Mouse (Mus musculus) E14TG2a.4 (cell line): ENCODE results near the gene Acp1.

Experiments
- H3K27me3 ChIP-seq: 2 replicates; pipeline ENCODE4 v1.6.1; 2014; ENCODE audit warnings: low read length, control low read depth; ENCODE audit not compliant: insufficient read depth
- H3K36me3 ChIP-seq: 2 replicates; pipeline ENCODE4 v1.6.1; 2014; ENCODE audit warnings: low read length, control low read depth; ENCODE audit not compliant: insufficient read depth
- H3K4me1 ChIP-seq: replicated peaks from 2 replicates; pipeline ENCODE4 v1.6.1; 2014; ENCODE audit warnings: low read depth, low read length, control low read depth
- H3K4me3 ChIP-seq: replicated peaks from 2 replicates; pipeline ENCODE4 v1.5.1; 2014; ENCODE audit warnings: mild to moderate bottlenecking, low read length
- H3K9me3 ChIP-seq: 2 replicates; pipeline ENCODE4 v1.6.1; 2014; ENCODE audit warnings: low read length, control low read depth
- CTCF ChIP-seq: conservative IDR thresholded peaks from 2 replicates; pipeline ENCODE4 v1.5.1; 2014; ENCODE audit warnings: low read length
- NANOG ChIP-seq: IDR thresholded peaks from 2 replicates; pipeline ENCODE4 v1.6.1; 2014; ENCODE audit warnings: borderline replicate concordance, low read length, mixed read lengths
- POU5F1 ChIP-seq: IDR thresholded peaks from 2 replicates; pipeline ENCODE4 v1.6.1; 2014; ENCODE audit warnings: low read length, borderline replicate concordance

Acp1 gene

GRCm38 (mm10) chr12:30912048-30912381, 626 bp upstream of the Acp1 start:
- H3K9me3 ChIP-seq: no peaks in the 10 kb centered on the region
- peak overlapping the region; percentile 93 for H3K4me3 ChIP-seq
- peaks cover 4% of the 10 kb centered on the region; the same call in 1 of the 2 replicates for H3K27me3 ChIP-seq
- H3K36me3 ChIP-seq: 0 out of 2 replicates have a peak, but pooled peaks cover 5% of the 10 kb centered on the region
- peaks cover 16% of the 10 kb centered on the region for H3K4me1 ChIP-seq
- TF ChIP-seq CTCF (no peak), POU5F1 (no peak), NANOG (no peak)

GRCm38 (mm10) chr12:30910860-30911259, 529 bp downstream of the Acp1 start:
- H3K4me3 ChIP-seq: peak overlapping the region; percentile 93
- H3K4me1 ChIP-seq: peaks cover 16% of the 10 kb centered on the region
- TF ChIP-seq NANOG (no peak), CTCF (no peak), POU5F1 (no peak)
- no peaks in the 10 kb centered on the region for H3K9me3 ChIP-seq
- peaks cover 4% of the 10 kb centered on the region; the same call in 1 of the 2 replicates for H3K27me3 ChIP-seq
- H3K36me3 ChIP-seq: 0 out of 2 replicates have a peak, but pooled peaks cover 5% of the 10 kb centered on the region

- Histone ChIP-seq H3K9me3 (no peaks in the 10 kb centered on the region), H3K4me1 (peaks cover 16% of the 10 kb centered on the region), H3K4me3 (no peak overlapping the region), H3K36me3 (peaks cover 13% of the 10 kb centered on the region), H3K27me3 (peaks cover 4% of the 10 kb centered on the region; the same call in 1 of the 2 replicates)
- TF ChIP-seq POU5F1: no peak
Observed at GRCm38 (mm10) chr12:30909881-30910280, 1.5 kb downstream of the Acp1 start.

- Histone ChIP-seq H3K9me3 (no peaks in the 10 kb centered on the region), H3K4me3 (no peak overlapping the region), H3K36me3 (peaks cover 23% of the 10 kb centered on the region), H3K27me3 (peaks cover 2% of the 10 kb centered on the region; the same call in 1 of the 2 replicates), H3K4me1 (peaks cover 16% of the 10 kb centered on the region)
- no peak for TF ChIP-seq POU5F1
- TF ChIP-seq CTCF: no peak
- no peak for TF ChIP-seq NANOG
Observed at GRCm38 (mm10) chr12:30908658-30909057, 2.7 kb downstream of the Acp1 start.

GRCm38 (mm10) chr12:30897039-30897438, 14.3 kb downstream of the Acp1 start:
- no peaks in the 10 kb centered on the region for H3K9me3 ChIP-seq
- H3K36me3 ChIP-seq: peaks cover 27% of the 10 kb centered on the region
- H3K27me3 ChIP-seq: no peaks in the 10 kb centered on the region
- no peak for TF ChIP-seq POU5F1
- TF ChIP-seq CTCF: no peak
- no peak for TF ChIP-seq NANOG
- no peak overlapping the region for H3K4me3 ChIP-seq
- H3K4me1 ChIP-seq: no peaks in the 10 kb centered on the region

GRCm38 (mm10) chr12:30891438-30891837, 20.0 kb downstream of the Acp1 start:
- Histone ChIP-seq H3K4me1 (no peaks in the 10 kb centered on the region), H3K36me3 (peaks cover 11% of the 10 kb centered on the region), H3K4me3 (no peak overlapping the region), H3K9me3 (no peaks in the 10 kb centered on the region), H3K27me3 (peaks cover 7% of the 10 kb centered on the region)
- no peak for TF ChIP-seq POU5F1
- TF ChIP-seq CTCF: no peak
- TF ChIP-seq NANOG: no peak

GRCm38 (mm10) chr12:30890067-30890466, 21.3 kb downstream of the Acp1 start:
- Histone ChIP-seq H3K36me3 (peaks cover 6% of the 10 kb centered on the region; the same call in 1 of the 2 replicates), H3K4me3 (no peak overlapping the region), H3K4me1 (no peaks in the 10 kb centered on the region), H3K9me3 (no peaks in the 10 kb centered on the region), H3K27me3 (peaks cover 20% of the 10 kb centered on the region)
- TF ChIP-seq CTCF (peak; percentile 53), NANOG (no peak)

GRCm38 (mm10) chr12:30888003-30888402, 23.4 kb downstream of the Acp1 start:
- TF ChIP-seq NANOG: no peak
- TF ChIP-seq POU5F1: no peak
- TF ChIP-seq CTCF: no peak
- H3K4me3 ChIP-seq: no peak overlapping the region

GRCm38 (mm10) chr12:30885891-30886290, 25.5 kb downstream of the Acp1 start:
- TF ChIP-seq NANOG (no peak), POU5F1 (no peak), CTCF (no peak)
- peaks cover 7% of the 10 kb centered on the region for H3K4me1 ChIP-seq
- no peaks in the 10 kb centered on the region for H3K36me3 ChIP-seq
- no peaks in the 10 kb centered on the region for H3K9me3 ChIP-seq
- H3K27me3 ChIP-seq: peaks cover 52% of the 10 kb centered on the region
- H3K4me3 ChIP-seq: no peak overlapping the region

More at GRCm38 (mm10) chr12:30888003-30888402, 23.4 kb downstream of the Acp1 start:
- Histone ChIP-seq H3K9me3 (no peaks in the 10 kb centered on the region), H3K27me3 (peaks cover 41% of the 10 kb centered on the region), H3K4me1 (peaks cover 7% of the 10 kb centered on the region), H3K36me3 (no peaks in the 10 kb centered on the region)
